Mouse (Mus musculus): Measurements from ENCODE around the gene Entpd7.

- TF ChIP-seq GATA1 (IDR thresholded peaks at IDR 0.05; ENCODE audit: borderline replicate concordance, low read length) = no peak
- no peak for TF ChIP-seq FLI1 (IDR thresholded peaks at IDR 0.05; ENCODE audit: low read length)
Observed at GRCm38 (mm10) chr19:43689419-43690246, at the start of gene Entpd7.
